Mouse (Mus musculus) cortical plate, adult 2 months (tissue): ENCODE data around the gene Spsb3.

Experiments
- CTCF ChIP-seq: fragments of 200-500 bp; IDR thresholded peaks from 2 replicates; pipeline ENCODE4 v1.5.1; 2011; ENCODE audit warnings: mild to moderate bottlenecking, control low read depth, low read length; ENCODE audit not compliant: insufficient read depth; ENCODE audit errors: extremely low read depth
- POLR2A ChIP-seq: fragments of 200-500 bp; IDR thresholded peaks from 2 replicates; pipeline ENCODE4 v1.6.1; 2011; ENCODE audit warnings: mild to moderate bottlenecking, low read length, control low read depth; ENCODE audit not compliant: insufficient read depth; ENCODE audit errors: extremely low read depth

GRCm38 (mm10) chr17:24937266-24937665 lies 50.8 kb downstream of the Spsb3 start:
- TF ChIP-seq POLR2A: no peak
- TF ChIP-seq CTCF: no peak
